Mouse (Mus musculus) heart, embryonic 16.5 days (tissue): ENCODE measurements around the gene Dnajc28. TPM values are rescaled to one million over a fixed set of nuclear protein-coding genes. Genes with fewer than 3 reads are reported as not detected.

Source experiments
- ATAC-seq: fragments of 200-750 bp; cut with Nextera tagmentation; replicated peaks from 2 replicates; pipeline ENCODE4 v1.8.0; 2017; ENCODE audit warnings: moderate number of reproducible peaks; ENCODE audit not compliant: insufficient read depth, low FRiP score; ENCODE audit errors: extremely low read depth
- H3K27ac ChIP-seq: fragments of 300-500 bp; sonication (generic); 2 replicates; pipeline ENCODE4 v1.5.1; 2014; ENCODE audit warnings: mild to moderate bottlenecking, low read length, control low read depth, moderate library complexity
- H3K27me3 ChIP-seq: fragments of 300-500 bp; sonication (generic); 2 replicates; pipeline ENCODE4 v1.6.1; 2014; ENCODE audit warnings: low read length, mixed read lengths; ENCODE audit not compliant: control insufficient read depth, insufficient read depth
- H3K36me3 ChIP-seq: fragments of 300-500 bp; sonication (generic); 2 replicates; pipeline ENCODE4 v1.6.1; 2014; ENCODE audit not compliant: control insufficient read depth, insufficient read depth
- H3K4me1 ChIP-seq: fragments of 300-500 bp; sonication (generic); 2 replicates; pipeline ENCODE4 v1.6.1; 2014; ENCODE audit warnings: low read length, mixed read lengths; ENCODE audit not compliant: control insufficient read depth, insufficient read depth
- H3K4me2 ChIP-seq: fragments of 300-500 bp; sonication (generic); 2 replicates; pipeline ENCODE4 v1.6.1; 2014; ENCODE audit warnings: low read depth, mild to moderate bottlenecking, control low read depth, low read length
- H3K4me3 ChIP-seq: fragments of 300-500 bp; sonication (generic); 2 replicates; pipeline ENCODE4 v1.5.1; 2014; ENCODE audit warnings: mild to moderate bottlenecking, control low read depth, low read length
- H3K9ac ChIP-seq: fragments of 300-500 bp; sonication (generic); 2 replicates; pipeline ENCODE4 v1.6.1; 2014; ENCODE audit warnings: low read length, control low read depth
- H3K9me3 ChIP-seq: fragments of 300-500 bp; sonication (generic); replicated peaks from 2 replicates; pipeline ENCODE4 v1.6.1; 2016; ENCODE audit warnings: low read length; ENCODE audit not compliant: control insufficient read depth
- WGBS: fragments of 180-500 bp; shearing (Covaris S2); extraction: QIAGEN DNeasy Blood & Tissue Kit; methylation state at CpG from one replicate; pipeline ENCODE4 v1.1.7; 2014; 5-methylcytosine and 5-hydroxymethylcytosine counted together
- polyA plus RNA-seq: library from polyadenylated mRNA; unstranded; fragments of >200 nt; fragmentation: Nextera tagmentation; extraction: Ambion mirVana; gene quantifications from 2 replicates; pipeline ENCODE4 v1.2.1, GENCODE M21; 2015

Gene Dnajc28
- polyA plus RNA-seq, 1 experiment from 2014 or later = 6.6 TPM

- no peaks in the 10 kb centered on the region for H3K36me3 ChIP-seq
- no peaks in the 10 kb centered on the region for H3K9me3 ChIP-seq
- 64% methylated on average over 9 of the region's 9 CpGs for WGBS
- peaks cover 4% of the 10 kb centered on the region for H3K4me1 ChIP-seq
- no peaks in the 10 kb centered on the region for H3K27me3 ChIP-seq
- H3K9ac ChIP-seq = no peak overlapping the region
- no peak overlapping the region for H3K4me3 ChIP-seq
- H3K4me2 ChIP-seq = no peak overlapping the region
- no peak overlapping the region for H3K27ac ChIP-seq
- ATAC-seq = no peak
Observed at GRCm38 (mm10) chr16:91601693-91602092, 17.1 kb downstream of the Dnajc28 start.

GRCm38 (mm10) chr16:91601081-91601480 is 17.7 kb downstream of the Dnajc28 start:
- no peaks in the 10 kb centered on the region for H3K27me3 ChIP-seq
- WGBS = 72% methylated on average over 4 of the region's 4 CpGs
- no peak overlapping the region for H3K4me3 ChIP-seq
- ATAC-seq = no peak
- no peak overlapping the region for H3K4me2 ChIP-seq
- H3K9ac ChIP-seq = no peak overlapping the region
- H3K27ac ChIP-seq = no peak overlapping the region
- no peaks in the 10 kb centered on the region for H3K36me3 ChIP-seq
- peaks cover 9% of the 10 kb centered on the region for H3K4me1 ChIP-seq
- H3K9me3 ChIP-seq = no peaks in the 10 kb centered on the region

GRCm38 (mm10) chr16:91599242-91599641 is 19.6 kb downstream of the Dnajc28 start:
- Histone ChIP-seq H3K27me3 (no peaks in the 10 kb centered on the region), H3K27ac (no peak overlapping the region), H3K4me3 (no peak overlapping the region), H3K36me3 (no peaks in the 10 kb centered on the region), H3K4me2 (no peak overlapping the region), H3K9ac (no peak overlapping the region), H3K4me1 (peaks cover 9% of the 10 kb centered on the region), H3K9me3 (no peaks in the 10 kb centered on the region)
- ATAC-seq = no peak

- ATAC-seq = peak; percentile 99
- H3K27ac ChIP-seq = peak within 1 kb of the TSS; percentile 76
- no peaks in the 10 kb centered on the region for H3K9me3 ChIP-seq
- no peaks in the 10 kb centered on the region for H3K36me3 ChIP-seq
- under 1% methylated on average over 34 of the region's 34 CpGs for WGBS
- peak within 1 kb of the TSS; percentile 95 for H3K4me2 ChIP-seq
- H3K4me3 ChIP-seq = peak within 1 kb of the TSS; percentile 89
- peak within 1 kb of the TSS; percentile 88 for H3K9ac ChIP-seq
- H3K27me3 ChIP-seq = no peaks in the 10 kb centered on the region
- peaks cover 9% of the 10 kb centered on the region for H3K4me1 ChIP-seq
Observed at GRCm38 (mm10) chr16:91597672-91598010, 21.2 kb downstream of the Dnajc28 start, which contains the start of gene Tmem50b. Tmem50b (minus strand) TSS chr16:91597800.

GRCm38 (mm10) chr16:91596779-91597671 is 21.8 kb downstream of the Dnajc28 start:
- under 1% methylated on average over 75 of the region's 75 CpGs for WGBS
- peak; percentile 53 for ATAC-seq
- peak overlapping the region; percentile 76 for H3K27ac ChIP-seq

GRCm38 (mm10) chr16:91596397-91596778 is 22.4 kb downstream of the Dnajc28 start:
- Histone ChIP-seq H3K9ac (peak overlapping the region; percentile 42), H3K36me3 (no peaks in the 10 kb centered on the region), H3K4me2 (peak overlapping the region; percentile 95), H3K27ac (no peak overlapping the region), H3K27me3 (no peaks in the 10 kb centered on the region), H3K9me3 (no peaks in the 10 kb centered on the region), H3K4me3 (peak overlapping the region; percentile 89), H3K4me1 (peaks cover 9% of the 10 kb centered on the region)
- ATAC-seq = no peak
- WGBS = 19% methylated on average over 9 of the region's 9 CpGs

More at GRCm38 (mm10) chr16:91596779-91597671, 21.8 kb downstream of the Dnajc28 start:
- H3K9ac ChIP-seq = peak overlapping the region; percentile 88
- peak overlapping the region; percentile 95 for H3K4me2 ChIP-seq
- no peaks in the 10 kb centered on the region for H3K36me3 ChIP-seq
- no peaks in the 10 kb centered on the region for H3K27me3 ChIP-seq
- H3K4me1 ChIP-seq = peaks cover 9% of the 10 kb centered on the region
- H3K4me3 ChIP-seq = peak overlapping the region; percentile 89
- no peaks in the 10 kb centered on the region for H3K9me3 ChIP-seq

- Histone ChIP-seq H3K4me2 (no peak overlapping the region), H3K9me3 (no peaks in the 10 kb centered on the region), H3K27me3 (no peaks in the 10 kb centered on the region), H3K4me3 (no peak overlapping the region), H3K36me3 (no peaks in the 10 kb centered on the region), H3K27ac (no peak overlapping the region), H3K4me1 (peaks cover 9% of the 10 kb centered on the region), H3K9ac (peak overlapping the region; percentile 23; the same call in 1 of the 2 replicates)
- no peak for ATAC-seq
- 86% methylated on average over 6 of the region's 6 CpGs for WGBS
Observed at GRCm38 (mm10) chr16:91595076-91595475, 23.8 kb downstream of the Dnajc28 start.

GRCm38 (mm10) chr16:91593262-91593661 is 25.6 kb downstream of the Dnajc28 start:
- no peak for ATAC-seq
- Histone ChIP-seq H3K27me3 (no peaks in the 10 kb centered on the region), H3K4me2 (no peak overlapping the region), H3K27ac (no peak overlapping the region; the same call in 1 of the 2 replicates), H3K4me3 (no peak overlapping the region), H3K36me3 (no peaks in the 10 kb centered on the region), H3K4me1 (peaks cover 9% of the 10 kb centered on the region), H3K9ac (no peak overlapping the region), H3K9me3 (no peaks in the 10 kb centered on the region)
- WGBS = 59% methylated on average over 3 of the region's 3 CpGs

- Histone ChIP-seq H3K4me2 (no peak overlapping the region), H3K4me3 (no peak overlapping the region), H3K27me3 (no peaks in the 10 kb centered on the region), H3K4me1 (peaks cover 6% of the 10 kb centered on the region), H3K27ac (no peak overlapping the region), H3K9me3 (no peaks in the 10 kb centered on the region), H3K9ac (no peak overlapping the region), H3K36me3 (no peaks in the 10 kb centered on the region)
- no peak for ATAC-seq
- 66% methylated on average over 8 of the region's 8 CpGs for WGBS
Observed at GRCm38 (mm10) chr16:91592162-91592561, 26.7 kb downstream of the Dnajc28 start.
